Mouse (Mus musculus) intestine, postnatal 0 days (tissue): ENCODE data around the gene Tmem129. TPM values are rescaled to one million over a fixed set of nuclear protein-coding genes. Genes with fewer than 3 reads are reported as not detected.

Experiments
- ATAC-seq: fragments of 200-750 bp; cut with Nextera tagmentation; 2 replicates; pipeline ENCODE4 v1.8.0; 2017; ENCODE audit warnings: mild to moderate bottlenecking, moderate TSS enrichment, moderate library complexity
- H3K27ac ChIP-seq: fragments of 300-500 bp; sonication (generic); 2 replicates; pipeline ENCODE4 v1.5.1; 2014; ENCODE audit warnings: mild to moderate bottlenecking, low read depth, low read length, moderate library complexity
- H3K27me3 ChIP-seq: fragments of 300-500 bp; sonication (generic); replicated peaks from 2 replicates; pipeline ENCODE4 v1.6.1; 2014; ENCODE audit warnings: low read length, mixed read lengths; ENCODE audit not compliant: control insufficient read depth, insufficient read depth
- H3K36me3 ChIP-seq: fragments of 300-500 bp; sonication (generic); 2 replicates; pipeline ENCODE4 v1.6.1; 2014; ENCODE audit warnings: mild to moderate bottlenecking, moderate library complexity; ENCODE audit not compliant: control insufficient read depth, insufficient read depth
- H3K4me1 ChIP-seq: fragments of 300-500 bp; sonication (generic); replicated peaks from 2 replicates; pipeline ENCODE4 v1.6.1; 2014; ENCODE audit warnings: antibody characterized with exemption, low read length, mixed read lengths; ENCODE audit not compliant: control insufficient read depth, insufficient read depth
- H3K4me2 ChIP-seq: fragments of 300-500 bp; sonication (generic); replicated peaks from 2 replicates; pipeline ENCODE4 v1.6.1; 2014; ENCODE audit warnings: low read depth, mild to moderate bottlenecking, moderate library complexity
- H3K4me3 ChIP-seq: fragments of 300-500 bp; sonication (generic); 2 replicates; pipeline ENCODE4 v1.5.1; 2014; ENCODE audit warnings: low read depth, low read length
- H3K9ac ChIP-seq: fragments of 300-500 bp; sonication (generic); 2 replicates; pipeline ENCODE4 v1.6.1; 2014; ENCODE audit warnings: mild to moderate bottlenecking, low read depth, low read length
- H3K9me3 ChIP-seq: fragments of 300-500 bp; sonication (generic); 2 replicates; pipeline ENCODE4 v1.6.1; 2016; ENCODE audit warnings: mixed run types; ENCODE audit not compliant: control insufficient read depth
- CTCF ChIP-seq: sonication (generic); IDR thresholded peaks from 2 replicates; pipeline ENCODE4 v1.5.1; 2016; ENCODE audit warnings: low read depth, mild to moderate bottlenecking, control low read depth, antibody characterized with exemption, moderate library complexity
- WGBS: fragments of 180-500 bp; shearing (Covaris S2); extraction: QIAGEN DNeasy Blood & Tissue Kit; methylation state at CpG from one replicate; pipeline ENCODE4 v1.1.7; 2014; 5-methylcytosine and 5-hydroxymethylcytosine counted together
- polyA plus RNA-seq: library from polyadenylated mRNA; unstranded; fragments of >200 nt; fragmentation: Nextera tagmentation; extraction: Ambion mirVana; gene quantifications from 2 replicates; pipeline ENCODE4 v1.2.1, GENCODE M21; 2015

Tmem129 gene
- polyA plus RNA-seq, 1 experiment from 2014 or later, result 18.5 TPM

GRCm38 (mm10) chr5:33657251-33657786 is 897 bp downstream of the Tmem129 start:
- no peak for TF ChIP-seq CTCF

GRCm38 (mm10) chr5:33656739-33657138 is 1.5 kb downstream of the Tmem129 start:
- 0 out of 2 replicates have a peak, but pooled peaks cover 8% of the 10 kb centered on the region for H3K4me1 ChIP-seq
- peak overlapping the region; percentile 72 for H3K4me2 ChIP-seq
- H3K9ac ChIP-seq, result peak overlapping the region; percentile 60
- H3K9me3 ChIP-seq, result no peaks in the 10 kb centered on the region
- no peak for TF ChIP-seq CTCF
- 0 out of 2 replicates have a peak overlapping the region, but pooled peaks have one; percentile 79 for H3K27ac ChIP-seq
- 32% methylated on average over 1 of the region's 1 CpGs for WGBS
- H3K36me3 ChIP-seq, result peaks cover 29% of the 10 kb centered on the region; the same call in 1 of the 2 replicates
- H3K27me3 ChIP-seq, result no peaks in the 10 kb centered on the region
- no peak for ATAC-seq
- peak overlapping the region; percentile 86 for H3K4me3 ChIP-seq

More at GRCm38 (mm10) chr5:33657251-33657786, 897 bp downstream of the Tmem129 start:
- no peaks in the 10 kb centered on the region for H3K27me3 ChIP-seq
- H3K9ac ChIP-seq, result peak overlapping the region; percentile 60
- under 1% methylated on average over 32 of the region's 32 CpGs for WGBS
- H3K36me3 ChIP-seq, result peaks cover 35% of the 10 kb centered on the region; the same call in 1 of the 2 replicates
- no peaks in the 10 kb centered on the region for H3K9me3 ChIP-seq
- H3K4me1 ChIP-seq, result 0 out of 2 replicates have a peak, but pooled peaks cover 8% of the 10 kb centered on the region
- H3K4me2 ChIP-seq, result peak overlapping the region; percentile 72
- peak; percentile 62 for ATAC-seq
- H3K27ac ChIP-seq, result peak overlapping the region; percentile 79
- H3K4me3 ChIP-seq, result peak overlapping the region; percentile 86

DNA sequence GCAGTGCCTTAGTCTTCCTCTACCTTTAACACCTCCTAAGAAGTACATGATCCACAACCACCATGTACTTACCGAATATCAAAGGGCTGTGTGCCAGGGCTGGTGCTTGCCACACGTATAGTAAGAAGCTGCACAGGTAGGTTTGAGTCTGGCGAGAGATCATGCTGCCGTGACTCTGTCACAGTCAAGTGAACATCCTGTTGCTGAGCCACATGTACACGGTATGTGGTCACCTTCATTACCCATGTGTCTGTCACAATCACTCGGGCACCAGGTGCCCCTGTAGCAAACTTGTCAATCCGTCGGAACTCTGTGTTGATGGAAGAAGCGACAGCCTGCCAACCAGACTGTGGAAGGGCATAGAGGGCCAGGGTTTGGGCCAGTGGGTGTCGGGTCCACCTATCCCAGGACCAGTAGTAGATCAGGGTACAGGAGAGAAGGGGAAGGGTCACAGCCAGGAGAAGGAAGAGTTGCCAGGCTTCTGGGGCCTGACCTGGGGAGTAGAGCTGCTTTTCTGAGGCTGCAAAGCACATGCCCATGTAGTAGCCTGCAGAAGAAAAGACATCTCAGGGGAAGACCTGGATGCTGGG is 2.9 kb downstream of the Tmem129 start:
- 93% methylated on average over 10 of the region's 10 CpGs for WGBS
- Histone ChIP-seq H3K4me3 (no peak overlapping the region), H3K4me1 (0 out of 2 replicates have a peak, but pooled peaks cover 8% of the 10 kb centered on the region), H3K27ac (no peak overlapping the region), H3K9me3 (no peaks in the 10 kb centered on the region), H3K27me3 (no peaks in the 10 kb centered on the region), H3K36me3 (peaks cover 16% of the 10 kb centered on the region; the same call in 1 of the 2 replicates), H3K9ac (no peak overlapping the region), H3K4me2 (no peak overlapping the region)
- ATAC-seq, result no peak
- no peak for TF ChIP-seq CTCF

DNA sequence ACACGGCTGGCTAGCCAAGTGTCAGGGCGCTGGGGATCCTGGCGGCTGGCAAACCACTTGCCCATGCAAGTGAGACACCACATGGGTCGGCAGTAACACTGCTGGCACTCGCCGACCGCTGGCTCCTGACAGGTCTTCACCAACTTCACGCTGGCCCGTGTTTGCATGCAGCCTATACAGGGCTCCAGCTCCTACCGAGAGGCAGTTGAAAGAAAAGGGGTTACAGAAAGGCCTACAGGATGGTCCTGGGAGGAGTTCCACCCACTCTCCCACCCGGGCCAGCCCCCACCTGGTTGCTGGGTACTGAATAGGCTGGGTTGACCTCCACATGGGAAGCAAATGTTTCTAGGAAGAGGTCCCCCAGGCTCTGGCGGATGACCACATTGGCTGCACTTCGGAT is 3.8 kb downstream of the Tmem129 start:
- no peak for ATAC-seq
- WGBS, result 93% methylated on average over 13 of the region's 13 CpGs
- no peaks in the 10 kb centered on the region for H3K27me3 ChIP-seq
- H3K36me3 ChIP-seq, result peaks cover 16% of the 10 kb centered on the region; the same call in 1 of the 2 replicates
- no peak for TF ChIP-seq CTCF
- 0 out of 2 replicates have a peak, but pooled peaks cover 8% of the 10 kb centered on the region for H3K4me1 ChIP-seq
- H3K4me3 ChIP-seq, result no peak overlapping the region
- H3K9me3 ChIP-seq, result no peaks in the 10 kb centered on the region
- H3K9ac ChIP-seq, result no peak overlapping the region
- no peak overlapping the region for H3K27ac ChIP-seq
- H3K4me2 ChIP-seq, result no peak overlapping the region

GRCm38 (mm10) chr5:33652783-33653173 is 5.4 kb downstream of the Tmem129 start:
- no peaks in the 10 kb centered on the region for H3K27me3 ChIP-seq
- ATAC-seq, result no peak
- 5% methylated on average over 9 of the region's 9 CpGs for WGBS
- H3K36me3 ChIP-seq, result peaks cover 22% of the 10 kb centered on the region
- no peak overlapping the region for H3K27ac ChIP-seq
- TF ChIP-seq CTCF, result no peak
- H3K4me1 ChIP-seq, result 0 out of 2 replicates have a peak, but pooled peaks cover 8% of the 10 kb centered on the region
- H3K9me3 ChIP-seq, result no peaks in the 10 kb centered on the region
- no peak overlapping the region for H3K9ac ChIP-seq
- peak overlapping the region; percentile 74 for H3K4me2 ChIP-seq
- H3K4me3 ChIP-seq, result peak overlapping the region; percentile 72; the same call in 1 of the 2 replicates

- peaks cover 28% of the 10 kb centered on the region for H3K36me3 ChIP-seq
- H3K27ac ChIP-seq, result peak within 1 kb of the TSS; percentile 92
- peak within 1 kb of the TSS; percentile 72 for H3K4me3 ChIP-seq
- peak; percentile 94 for ATAC-seq
- 0 out of 2 replicates have a peak, but pooled peaks cover 8% of the 10 kb centered on the region for H3K4me1 ChIP-seq
- peak within 1 kb of the TSS; percentile 74 for H3K4me2 ChIP-seq
- no peaks in the 10 kb centered on the region for H3K27me3 ChIP-seq
- under 1% methylated on average over 82 of the region's 82 CpGs for WGBS
- TF ChIP-seq CTCF, result no peak
- no peaks in the 10 kb centered on the region for H3K9me3 ChIP-seq
- H3K9ac ChIP-seq, result peak within 1 kb of the TSS; percentile 60
Observed at GRCm38 (mm10) chr5:33651921-33652782, 6.1 kb downstream of the Tmem129 start, which contains the start of gene Slbp. Gene Slbp, minus strand, starts transcription at chr5:33652574.
